Mouse (Mus musculus): Measurements from ENCODE around the gene Bscl2.

Gene Bscl2

GRCm38 (mm10) chr19:8837251-8837791, at the start of gene Bscl2:
Gene Bscl2 (plus strand): TSS chr19:8837467.
- ATAC-seq (ENCODE audit: low TSS enrichment): peak; percentile 47

GRCm38 (mm10) chr19:8788521-8788920, 48.7 kb upstream of the Bscl2 start:
- ATAC-seq (ENCODE audit: low TSS enrichment): no peak

GRCm38 (mm10) chr19:8789171-8789570, 48.1 kb upstream of the Bscl2 start:
- ATAC-seq (ENCODE audit: low TSS enrichment): peak; percentile 51

GRCm38 (mm10) chr19:8790171-8790570, 47.1 kb upstream of the Bscl2 start:
- no peak for ATAC-seq (ENCODE audit: low TSS enrichment)

- ATAC-seq (ENCODE audit: low TSS enrichment): peak; percentile 80
These were observed 38.9 kb upstream of the Bscl2 start, which contains the start of gene Polr2g for GRCm38 (mm10) chr19:8798264-8798946. Gene Polr2g (minus strand): TSS chr19:8798577.

- no peak for ATAC-seq (ENCODE audit: low TSS enrichment)
These were observed 38.3 kb upstream of the Bscl2 start for GRCm38 (mm10) chr19:8798947-8799315.

- ATAC-seq (ENCODE audit: low TSS enrichment): peak; percentile 91
These were observed 35.0 kb upstream of the Bscl2 start, which contains the start of gene Zbtb3 for GRCm38 (mm10) chr19:8802130-8802821. Gene Zbtb3 (plus strand): TSS chr19:8802555.

GRCm38 (mm10) chr19:8803204-8803780, 34.0 kb upstream of the Bscl2 start:
- ATAC-seq (ENCODE audit: low TSS enrichment): no peak

DNA sequence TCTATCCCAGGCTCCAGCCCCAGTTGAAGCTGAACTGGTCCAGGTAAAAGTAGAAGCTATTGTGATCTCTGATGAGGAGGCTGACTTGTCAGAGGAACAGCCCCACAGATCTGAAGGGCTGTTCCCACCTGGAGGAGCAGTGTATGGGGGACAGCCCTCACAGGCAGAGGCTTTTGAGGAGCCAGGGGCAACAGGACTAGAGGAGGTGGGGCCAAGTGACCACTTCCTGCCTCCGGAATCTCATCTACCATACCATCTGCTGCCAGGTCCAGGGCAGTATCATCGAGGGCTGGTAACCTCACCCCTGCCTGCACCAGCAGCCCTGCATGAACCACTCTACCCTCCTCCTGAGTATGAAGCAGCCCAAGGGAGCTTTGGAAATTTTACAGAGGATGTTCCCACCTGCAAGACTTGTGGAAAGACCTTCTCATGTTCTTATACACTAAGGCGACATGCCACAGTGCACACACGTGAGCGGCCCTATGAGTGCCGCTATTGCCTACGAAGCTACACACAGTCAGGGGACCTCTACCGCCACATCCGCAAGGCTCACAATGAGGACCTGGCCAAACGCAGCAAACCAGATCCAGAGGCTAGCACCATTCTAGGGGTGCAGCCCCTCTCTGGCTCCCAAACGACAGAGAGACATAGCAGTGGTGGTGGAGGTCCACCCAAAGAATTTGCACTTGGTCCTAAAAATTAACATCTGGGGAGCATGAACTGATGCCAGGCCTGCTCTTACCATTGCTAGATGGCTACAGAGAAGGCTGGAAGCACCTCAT, 33.2 kb upstream of the Bscl2 start:
- ATAC-seq (ENCODE audit: low TSS enrichment): no peak

- ATAC-seq (ENCODE audit: low TSS enrichment): no peak
These were observed 30.5 kb upstream of the Bscl2 start for GRCm38 (mm10) chr19:8806810-8807209.

GRCm38 (mm10) chr19:8815812-8816211, 21.5 kb upstream of the Bscl2 start:
- ATAC-seq (ENCODE audit: low TSS enrichment): no peak

DNA sequence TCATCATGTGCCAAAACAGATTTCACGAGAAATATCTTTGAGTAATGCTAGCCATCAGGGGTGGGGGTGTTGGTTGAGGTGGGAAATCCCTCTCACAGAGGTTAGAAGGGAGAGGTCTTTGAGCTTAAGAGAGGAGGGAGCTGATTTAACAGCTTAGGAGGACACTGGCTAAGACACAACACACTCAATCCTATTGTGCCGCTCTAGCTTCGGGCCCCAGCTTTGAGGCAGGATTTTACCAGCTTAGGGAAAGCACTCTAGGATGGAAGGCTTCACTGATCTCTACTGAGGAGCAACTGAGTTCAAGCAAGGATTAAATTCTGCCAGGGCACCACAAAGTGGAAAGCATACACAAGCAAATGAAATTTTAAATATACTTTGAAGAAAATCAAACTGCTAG, 20.3 kb upstream of the Bscl2 start:
- no peak for ATAC-seq (ENCODE audit: low TSS enrichment)

- ATAC-seq (ENCODE audit: low TSS enrichment): no peak
These were observed 18.9 kb upstream of the Bscl2 start for GRCm38 (mm10) chr19:8818301-8818798.

GRCm38 (mm10) chr19:8818801-8819595, 18.3 kb upstream of the Bscl2 start, which contains the start of gene Ttc9c:
Gene Ttc9c (minus strand): TSS chr19:8819333.
- peak; percentile 83 for ATAC-seq (ENCODE audit: low TSS enrichment)

DNA sequence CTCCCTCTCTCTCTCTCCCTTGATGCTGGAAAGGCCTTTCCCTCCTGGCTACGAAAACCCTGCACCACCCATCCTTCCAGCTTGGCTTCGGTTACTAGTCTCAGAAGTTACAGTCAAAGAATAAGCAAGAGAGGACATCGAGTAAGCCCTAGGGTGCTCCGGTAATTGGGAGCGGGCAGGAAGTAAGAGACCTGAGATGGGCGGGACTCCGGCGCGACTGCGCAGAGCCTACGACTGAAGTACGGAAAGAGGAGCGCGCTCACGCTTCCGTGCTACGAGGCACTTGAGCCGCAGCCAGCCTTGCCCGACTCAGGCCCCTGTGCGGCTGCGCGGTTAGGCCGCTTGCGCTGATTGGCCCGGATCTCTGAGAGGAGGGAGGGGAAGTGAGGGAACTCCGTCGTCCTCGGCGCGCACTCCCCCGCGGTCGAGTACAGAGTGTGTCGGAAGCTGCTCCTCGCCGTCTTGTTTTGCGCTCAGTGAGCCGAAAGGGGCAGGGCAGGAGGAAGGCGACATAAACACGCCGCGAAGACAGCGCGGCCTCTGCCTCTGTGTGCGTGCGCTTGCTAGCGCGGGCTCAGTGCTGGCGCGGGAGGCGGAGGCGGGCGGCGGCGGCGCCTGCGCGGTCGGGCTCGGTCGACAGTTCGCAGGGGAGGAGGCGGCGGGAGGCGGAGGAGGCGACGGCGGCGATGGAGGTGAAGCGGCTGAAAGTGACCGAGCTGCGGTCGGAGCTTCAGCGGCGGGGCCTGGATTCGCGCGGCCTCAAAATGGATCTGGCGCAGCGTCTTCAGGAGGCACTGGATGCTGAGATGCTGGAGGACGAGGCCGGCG, 17.5 kb upstream of the Bscl2 start, which contains the start of gene Hnrnpul2:
TSS of gene Hnrnpul2 (plus strand) at position 415 of the 828 bp plus-strand sequence.
- ATAC-seq (ENCODE audit: low TSS enrichment): peak; percentile 88

GRCm38 (mm10) chr19:8820424-8820956, 16.8 kb upstream of the Bscl2 start:
- ATAC-seq (ENCODE audit: low TSS enrichment): peak; percentile 15; the same call in 1 of the 2 replicates

DNA sequence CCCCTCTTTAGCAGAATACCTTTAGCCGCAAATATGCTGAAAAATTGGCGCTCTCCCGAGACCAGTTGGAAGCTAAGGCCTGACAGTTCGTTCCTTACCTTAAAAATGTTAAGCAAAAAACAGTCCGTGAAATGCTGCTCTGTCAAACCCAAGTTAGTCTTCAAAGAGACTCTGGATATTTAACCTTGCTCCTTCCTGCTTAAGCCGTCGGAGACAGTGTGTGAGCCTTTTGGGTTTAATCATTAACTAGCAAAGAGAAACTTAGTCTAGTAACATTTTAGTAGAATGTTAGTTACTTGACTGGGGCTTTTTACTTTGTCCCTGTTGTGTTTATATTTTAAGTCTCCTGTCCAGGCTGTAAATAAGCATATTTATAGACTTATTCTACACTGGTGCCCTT, 16.1 kb upstream of the Bscl2 start:
- ATAC-seq (ENCODE audit: low TSS enrichment): no peak

DNA sequence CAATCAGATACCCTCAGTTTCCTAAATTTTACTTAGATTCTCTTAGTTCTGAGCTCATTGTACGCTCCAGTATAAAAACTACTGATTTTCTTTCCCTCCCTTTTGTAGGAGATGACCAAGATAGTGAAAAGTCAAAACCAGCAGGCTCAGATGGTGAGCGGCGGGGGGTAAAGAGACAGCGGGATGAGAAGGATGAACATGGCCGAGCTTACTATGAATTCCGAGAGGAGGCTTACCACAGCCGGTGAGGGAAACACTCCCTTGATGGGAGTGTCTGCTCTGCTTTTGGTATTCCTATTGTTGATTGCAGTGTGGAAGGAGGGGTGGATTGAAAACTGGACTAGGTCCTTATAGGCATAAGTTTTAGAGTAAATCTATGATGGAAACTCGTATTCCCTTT, 14.6 kb upstream of the Bscl2 start:
- no peak for ATAC-seq (ENCODE audit: low TSS enrichment)

GRCm38 (mm10) chr19:8829660-8830059, 7.6 kb upstream of the Bscl2 start, which contains the start of gene AC129217.1:
Gene AC129217.1 (plus strand): TSS chr19:8829773.
- no peak for ATAC-seq (ENCODE audit: low TSS enrichment)

Measured in frontal cortex, adult (tissue).